Mouse (Mus musculus) adrenal gland, adult 2 months (tissue): ENCODE results near the gene Rpl29. TPM values are rescaled to one million over a fixed set of nuclear protein-coding genes. Genes with fewer than 3 reads are reported as not detected.
A peak's percentile ranks its signal among the peaks of the same experiment; 100 is the strongest.

Source experiments
- DNase-seq: peaks from one replicate; pipeline ENCODE4 v3.0.0; 2021
- polyA plus RNA-seq: library from polyadenylated mRNA; depleted of rRNA; stranded (reverse); fragments of >200 nt; gene quantifications from 2 replicates; pipeline ENCODE4 v1.2.3, GENCODE M21; 2012
- total RNA-seq, 2 experiments: library from RNA; stranded (reverse); gene quantifications; 2 replicates each; pipeline ENCODE4 v1.2.3; 2021

Gene Rpl29
- total and polyA plus RNA-seq, 3 experiments = 201 to 419 (median 391) TPM

DNA sequence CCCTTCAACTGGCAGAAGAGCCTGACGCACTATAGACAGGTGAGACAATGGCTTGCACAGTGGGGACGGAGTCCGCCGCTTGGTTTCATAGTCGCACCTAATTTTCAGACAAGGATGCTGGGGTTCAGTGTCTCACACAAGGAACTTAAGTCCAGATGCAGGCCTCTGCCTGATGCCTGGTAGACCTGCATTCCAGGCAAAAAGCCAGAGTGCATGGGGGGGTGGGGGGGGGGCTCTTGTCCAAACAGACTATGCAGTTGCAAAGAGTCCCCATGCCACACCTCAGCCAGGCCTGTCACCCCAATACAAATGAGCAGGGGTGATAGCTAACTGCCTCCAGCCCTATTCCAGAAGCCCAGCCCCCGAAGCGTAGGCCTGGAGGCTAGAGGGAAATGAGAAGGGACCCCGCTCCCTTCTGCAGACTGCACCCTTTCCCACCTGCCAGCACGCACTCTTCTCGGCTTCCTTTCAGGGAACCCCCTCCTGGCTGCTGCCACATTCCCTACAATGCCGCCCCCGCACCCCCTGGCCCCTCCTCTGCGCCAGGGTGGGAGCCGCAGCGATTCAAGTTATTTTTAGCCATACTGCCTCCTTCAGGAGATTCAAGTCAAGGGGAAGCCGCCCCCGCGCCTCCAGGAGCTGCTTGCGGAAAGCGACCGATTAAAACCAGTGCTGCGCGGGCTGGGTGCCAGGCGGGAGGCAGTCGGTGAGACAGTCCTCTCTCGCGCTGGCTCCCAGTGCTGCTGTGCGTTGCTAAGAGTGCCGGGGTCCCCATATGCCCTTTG is 11.2 kb upstream of the Rpl29 start:
- peak; percentile 81 for DNase-seq

DNA sequence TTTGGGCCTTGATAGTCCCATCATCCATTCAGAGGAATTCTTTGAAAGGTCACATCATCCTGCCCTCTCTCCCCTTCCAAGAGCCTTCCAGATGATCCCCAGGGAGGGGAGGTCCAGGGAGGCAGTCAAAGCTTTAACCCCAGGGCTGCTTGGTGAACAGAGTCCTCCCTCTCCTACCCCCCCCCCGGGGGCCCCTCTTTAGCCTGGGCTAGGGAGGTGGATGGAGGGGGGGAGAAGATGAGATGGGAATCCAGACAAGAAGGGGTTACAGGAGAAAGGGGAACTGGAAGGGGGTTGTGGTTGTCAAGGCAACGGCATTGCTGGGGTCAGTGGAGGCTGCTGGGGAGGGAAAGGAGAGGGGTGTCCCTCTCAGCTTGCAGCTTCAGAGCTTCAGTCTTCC is 8.6 kb upstream of the Rpl29 start:
- DNase-seq = no peak

DNA sequence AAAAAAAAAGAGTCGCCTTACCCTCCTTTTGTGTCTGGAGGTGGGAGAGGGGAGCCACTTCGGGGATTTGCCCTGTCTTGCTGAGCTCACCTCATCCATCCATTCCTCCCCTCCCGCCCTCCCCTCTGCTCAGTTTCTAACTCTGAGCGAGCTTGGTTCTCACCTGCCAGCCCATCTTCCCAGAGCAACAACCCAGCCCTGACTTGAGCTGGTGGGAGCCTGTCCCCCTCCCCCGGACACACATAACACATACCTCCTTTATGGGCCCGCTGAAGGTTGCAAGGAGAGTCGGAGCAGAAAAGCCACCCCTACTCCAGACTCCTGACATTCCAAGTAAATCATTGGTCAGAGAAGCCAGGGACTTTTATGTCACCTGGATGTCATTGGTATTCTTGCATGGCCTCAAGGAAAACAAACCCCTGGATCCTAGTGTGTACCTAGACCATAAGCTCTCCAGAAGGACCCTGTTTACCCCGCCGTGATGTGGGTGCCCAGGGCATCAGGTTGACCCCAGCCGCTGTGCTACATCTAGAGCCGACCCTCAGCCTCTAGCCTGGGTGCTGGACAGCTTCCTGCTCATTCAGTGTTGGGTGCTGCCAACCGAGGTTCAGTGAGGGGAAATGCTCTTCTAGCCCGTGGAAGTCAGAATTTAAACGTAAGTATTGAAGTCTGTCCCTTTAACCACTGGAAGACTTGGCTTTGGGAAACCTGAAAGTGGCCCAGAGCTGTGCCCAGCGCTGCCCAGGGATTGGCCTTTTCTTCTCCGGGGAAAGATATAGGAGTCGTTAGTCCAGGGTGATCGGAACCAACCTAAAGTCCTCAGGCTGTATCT is 8.0 kb upstream of the Rpl29 start:
- no peak for DNase-seq

DNA sequence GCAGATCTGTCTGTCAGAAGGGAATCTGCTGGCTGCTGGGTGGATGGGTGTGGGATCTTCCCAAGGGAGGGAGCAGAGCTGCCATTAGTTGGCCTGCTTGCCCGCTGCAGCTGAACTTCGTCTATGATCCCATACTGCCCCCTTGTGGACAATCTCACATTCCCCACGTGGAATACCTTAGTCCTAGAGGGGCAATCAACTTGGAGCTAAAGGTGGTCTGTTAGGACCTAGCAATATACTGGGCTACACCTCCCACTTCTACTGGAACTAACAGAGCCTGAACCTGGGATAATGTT is 7.4 kb upstream of the Rpl29 start:
- peak; percentile 87 for DNase-seq

GRCm38 (mm10) chr9:106428719-106429220 is 484 bp upstream of the Rpl29 start:
- DNase-seq = no peak

GRCm38 (mm10) chr9:106430015-106430264 is 686 bp downstream of the Rpl29 start:
- no peak for DNase-seq

DNA sequence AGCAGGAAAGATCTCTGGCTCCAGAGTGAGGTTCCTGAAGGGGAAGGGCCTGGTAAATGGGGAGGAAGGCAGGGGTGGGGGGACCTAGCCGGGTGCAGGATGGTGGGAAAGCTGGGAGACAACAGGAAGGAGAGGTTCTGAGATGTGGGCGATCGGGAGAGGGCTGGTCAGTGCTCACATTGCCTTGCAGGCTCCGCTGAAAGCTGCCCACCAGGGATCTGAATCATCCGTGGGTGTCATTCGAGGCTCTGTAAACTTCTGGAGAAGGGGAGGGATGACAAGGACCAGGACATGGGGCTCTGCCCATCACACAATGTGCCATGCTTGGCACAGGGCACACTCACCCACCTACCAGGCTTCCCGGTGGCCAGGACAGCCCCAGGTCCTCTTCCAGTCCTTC is 4.1 kb downstream of the Rpl29 start:
- DNase-seq = no peak

GRCm38 (mm10) chr9:106436566-106436965 is 7.3 kb downstream of the Rpl29 start:
- DNase-seq = no peak

- no peak for DNase-seq
These were observed 13.4 kb downstream of the Rpl29 start for GRCm38 (mm10) chr9:106442680-106443079.

DNA sequence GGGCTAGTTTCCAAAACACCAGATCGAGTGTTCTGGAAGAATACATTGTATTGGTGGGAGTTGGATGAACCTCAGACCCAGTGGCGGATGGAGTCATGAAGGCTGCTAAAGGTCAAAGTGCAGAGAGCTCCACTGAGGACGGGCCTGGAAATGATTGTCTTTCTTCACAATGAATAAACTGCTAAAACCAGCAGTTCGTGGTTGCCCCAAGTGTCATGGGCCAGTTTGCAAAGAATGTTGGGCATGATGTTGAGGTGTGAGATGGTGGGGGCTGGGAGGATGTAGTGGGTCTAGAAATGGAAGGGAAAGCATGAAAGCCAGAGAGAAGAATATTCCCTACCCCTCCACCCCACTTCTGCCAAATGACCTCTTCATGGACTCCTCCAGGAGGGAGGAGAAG is 15.6 kb downstream of the Rpl29 start:
- no peak for DNase-seq

GRCm38 (mm10) chr9:106447348-106447747 is 18.1 kb downstream of the Rpl29 start, which contains the start of the genes Abhd14b and Abhd14a:
Abhd14b (plus strand) TSS chr9:106447459.
Abhd14a (minus strand) TSS chr9:106447678.
- DNase-seq = peak; percentile 98

DNA sequence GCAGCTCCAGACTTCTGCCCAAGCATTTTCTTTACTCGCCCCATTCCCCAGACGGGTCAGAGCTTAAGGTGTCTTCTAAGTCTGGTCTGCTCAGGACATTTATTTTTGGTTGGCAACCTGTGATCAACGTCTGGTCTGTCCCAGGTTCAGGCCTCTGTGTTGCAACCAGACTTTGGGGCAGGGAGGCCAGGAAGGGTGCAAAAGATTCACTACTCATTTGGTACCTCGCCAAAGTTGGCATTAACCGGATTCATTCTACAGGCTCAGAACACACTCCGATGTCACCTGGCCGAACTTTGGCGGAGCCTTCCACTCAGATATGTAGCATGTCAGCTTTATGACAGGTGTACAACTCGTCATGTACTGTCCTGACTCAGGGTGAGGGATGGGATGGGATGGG is 18.7 kb downstream of the Rpl29 start:
- no peak for DNase-seq

GRCm38 (mm10) chr9:106448498-106449031 is 19.3 kb downstream of the Rpl29 start:
- DNase-seq = peak; percentile 89

GRCm38 (mm10) chr9:106449947-106450346 is 20.7 kb downstream of the Rpl29 start:
- DNase-seq = no peak

DNA sequence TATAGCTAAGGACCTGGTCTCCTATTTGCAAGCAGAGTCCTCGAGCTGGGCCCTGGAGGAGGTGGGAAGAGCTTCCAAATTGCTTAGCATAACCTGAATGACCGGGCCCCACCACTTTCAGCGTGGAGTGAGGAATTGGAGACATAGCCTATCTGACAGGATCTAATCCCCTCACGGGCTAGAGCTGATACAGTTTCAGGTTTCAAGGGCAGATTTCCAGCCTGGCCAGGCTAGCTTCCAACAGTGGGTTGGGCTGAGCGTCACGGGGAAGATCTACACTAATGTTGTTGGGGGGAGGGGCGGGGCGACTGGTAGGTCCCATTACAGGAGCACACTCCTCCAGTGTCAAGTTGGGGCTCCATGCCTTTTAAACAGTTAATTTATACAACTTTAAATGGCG is 21.4 kb downstream of the Rpl29 start:
- peak; percentile 82 for DNase-seq

DNA sequence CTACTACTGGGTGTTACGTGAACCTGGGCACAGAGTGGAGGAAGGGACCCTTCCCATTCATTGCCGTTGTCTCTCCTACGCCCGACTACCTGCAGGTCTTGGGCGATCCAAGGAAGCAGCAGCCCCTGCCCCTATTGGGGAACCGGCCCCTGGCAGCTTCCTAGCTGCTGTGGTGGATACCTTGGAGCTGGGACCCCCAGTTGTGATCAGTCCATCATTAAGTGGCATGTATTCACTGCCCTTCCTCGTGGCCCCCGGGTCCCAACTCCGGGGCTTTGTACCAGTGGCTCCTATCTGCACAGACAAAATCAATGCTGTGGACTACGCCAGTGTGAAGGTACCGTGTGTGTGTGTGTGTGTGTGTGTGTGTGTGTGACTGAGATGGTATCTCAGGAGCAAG is 22.0 kb downstream of the Rpl29 start:
- DNase-seq = no peak

DNA sequence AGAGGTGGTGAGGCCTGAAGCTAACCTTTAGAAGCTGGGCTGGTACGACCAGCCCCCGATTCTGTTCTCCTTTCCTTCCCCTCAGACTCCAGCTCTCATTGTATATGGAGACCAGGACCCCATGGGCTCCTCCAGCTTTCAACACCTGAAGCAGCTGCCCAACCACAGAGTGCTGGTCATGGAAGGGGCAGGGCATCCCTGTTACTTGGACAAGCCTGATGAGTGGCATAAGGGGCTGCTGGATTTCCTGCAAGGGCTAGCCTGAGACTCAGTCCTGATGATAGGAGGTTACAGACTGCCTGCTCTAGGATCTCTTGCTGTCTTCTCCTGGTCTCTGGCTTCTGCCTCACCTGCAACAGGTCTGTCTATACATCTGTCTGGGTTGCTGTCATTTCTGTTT is 22.6 kb downstream of the Rpl29 start:
- DNase-seq = no peak

DNA sequence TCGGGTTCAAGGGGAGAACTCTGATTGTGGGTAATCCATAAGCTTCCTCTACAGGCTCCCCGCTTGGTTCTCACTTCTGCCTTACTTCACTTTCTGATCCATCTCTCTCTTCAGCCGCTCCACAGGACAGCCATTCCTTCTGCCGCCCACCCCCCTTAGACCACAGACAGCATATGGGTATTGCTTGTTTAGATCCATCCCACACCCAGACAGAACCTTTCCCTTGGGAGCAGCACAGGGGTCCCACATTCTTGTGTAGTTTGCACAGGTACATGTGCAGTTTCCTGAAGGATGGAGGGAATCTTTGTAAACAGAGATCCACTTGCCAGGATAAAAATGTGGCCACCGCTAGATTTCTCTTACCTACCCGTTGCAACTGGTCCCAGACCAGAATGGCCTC is 23.1 kb downstream of the Rpl29 start:
- no peak for DNase-seq

DNA sequence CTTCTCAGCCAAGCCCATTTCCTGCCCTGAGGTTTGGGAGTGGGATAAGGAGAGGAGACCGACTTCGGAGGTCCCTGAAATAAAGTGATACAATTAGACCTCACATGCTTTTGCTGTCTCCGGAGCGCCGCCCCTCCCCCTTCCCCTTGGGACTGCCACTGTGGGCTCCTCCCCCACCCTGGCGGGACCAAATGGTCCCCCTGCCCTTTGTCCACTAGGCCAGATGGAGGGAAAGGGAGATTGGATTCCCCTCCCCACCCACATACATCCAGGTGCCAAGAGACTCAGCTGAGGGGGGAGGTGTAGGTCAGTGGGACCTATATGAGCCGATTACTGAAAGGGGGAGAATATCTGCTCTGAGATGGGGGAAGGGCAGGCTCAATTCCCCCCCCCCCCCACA is 23.6 kb downstream of the Rpl29 start:
- no peak for DNase-seq

DNA sequence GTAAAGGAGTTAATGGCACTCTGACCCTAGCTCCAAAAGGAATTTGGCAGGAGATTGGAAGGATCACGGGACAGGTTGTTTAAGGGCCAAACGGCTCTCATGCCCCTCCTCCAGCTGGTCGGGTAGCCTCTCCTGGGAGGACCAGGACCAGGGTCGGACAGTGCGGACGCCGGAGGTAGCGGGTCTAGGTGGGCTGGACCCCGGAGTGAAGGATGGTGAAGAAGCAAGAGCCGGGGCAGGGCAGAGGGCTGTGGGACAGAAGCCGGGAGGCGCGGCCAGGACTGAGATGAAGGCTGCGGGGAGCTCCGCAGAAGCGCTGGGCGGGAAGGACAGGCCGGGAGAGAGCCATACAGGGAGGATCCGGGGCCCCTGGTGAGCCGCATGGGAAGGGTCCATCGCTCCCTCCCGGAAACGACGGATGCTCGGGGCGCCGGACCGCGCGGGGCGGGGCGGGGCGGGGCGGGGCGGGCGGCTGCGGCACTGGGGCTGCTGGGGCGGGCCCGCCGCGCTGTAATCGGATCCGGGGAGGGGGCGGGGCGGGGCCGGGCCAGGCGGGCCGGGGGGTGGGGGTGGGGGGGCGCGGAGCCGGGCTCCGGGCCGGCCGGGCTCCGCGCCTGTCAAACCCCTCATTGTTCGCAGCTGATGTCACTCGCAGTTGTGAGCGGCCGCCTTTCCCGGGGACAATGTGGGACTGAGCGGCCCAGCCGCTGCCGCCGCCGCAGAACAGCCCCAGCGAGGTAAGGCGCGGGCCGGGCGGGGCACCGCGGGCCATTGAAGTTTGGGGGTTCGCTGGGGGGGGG is 24.2 kb downstream of the Rpl29 start, which contains the start of gene Pcbp4:
Gene Pcbp4 (plus strand): TSS at position 21 of the 800 bp plus-strand sequence.
- DNase-seq = peak; percentile 69

DNA sequence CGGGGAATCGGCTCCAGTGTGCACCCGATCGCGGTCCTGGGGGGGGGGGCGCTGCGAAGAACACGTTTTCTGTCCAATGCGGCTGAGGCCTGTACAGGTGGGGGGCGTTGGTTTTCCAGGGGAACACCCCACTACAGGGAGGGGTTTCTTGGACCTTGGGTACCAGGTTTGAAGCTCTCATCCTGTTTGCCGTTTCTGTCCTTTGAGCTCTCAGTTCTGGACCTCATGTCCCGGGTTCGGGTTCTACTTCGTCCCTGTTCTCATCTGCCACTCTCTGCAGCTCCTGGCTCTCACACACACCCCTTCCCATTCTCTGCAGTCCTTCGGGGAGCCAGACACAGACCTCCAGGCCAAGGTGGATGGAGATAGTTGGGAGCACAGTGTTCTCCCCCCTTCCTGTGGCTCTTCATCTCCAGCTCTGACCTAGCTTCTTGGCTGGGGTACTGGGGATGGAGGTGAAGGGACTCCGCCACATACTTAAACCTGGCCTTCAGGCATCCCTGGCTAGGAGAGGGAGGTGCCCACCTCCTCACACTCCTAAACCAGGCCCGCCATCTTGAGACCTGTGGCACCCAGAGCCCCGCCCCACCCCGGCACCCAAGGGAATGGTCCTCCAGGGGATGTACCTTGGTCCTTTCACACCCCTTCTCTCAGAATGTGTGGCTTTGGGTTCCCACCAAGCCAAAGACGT is 25.0 kb downstream of the Rpl29 start:
- no peak for DNase-seq
